Mouse (Mus musculus) heart, adult 11 months (tissue): ENCODE data around the gene Pitpna.
A peak's percentile ranks its signal among the peaks of the same experiment; 100 is the strongest.
"Not testable (repeated sequence)": the region's sequence is repeated elsewhere in the genome, so short reads cannot be mapped to it uniquely, and the experiment has no call there.

Source experiments
- DNase-seq: peaks from one replicate; pipeline ENCODE4 v3.0.0; 2022

The Pitpna gene

DNA sequence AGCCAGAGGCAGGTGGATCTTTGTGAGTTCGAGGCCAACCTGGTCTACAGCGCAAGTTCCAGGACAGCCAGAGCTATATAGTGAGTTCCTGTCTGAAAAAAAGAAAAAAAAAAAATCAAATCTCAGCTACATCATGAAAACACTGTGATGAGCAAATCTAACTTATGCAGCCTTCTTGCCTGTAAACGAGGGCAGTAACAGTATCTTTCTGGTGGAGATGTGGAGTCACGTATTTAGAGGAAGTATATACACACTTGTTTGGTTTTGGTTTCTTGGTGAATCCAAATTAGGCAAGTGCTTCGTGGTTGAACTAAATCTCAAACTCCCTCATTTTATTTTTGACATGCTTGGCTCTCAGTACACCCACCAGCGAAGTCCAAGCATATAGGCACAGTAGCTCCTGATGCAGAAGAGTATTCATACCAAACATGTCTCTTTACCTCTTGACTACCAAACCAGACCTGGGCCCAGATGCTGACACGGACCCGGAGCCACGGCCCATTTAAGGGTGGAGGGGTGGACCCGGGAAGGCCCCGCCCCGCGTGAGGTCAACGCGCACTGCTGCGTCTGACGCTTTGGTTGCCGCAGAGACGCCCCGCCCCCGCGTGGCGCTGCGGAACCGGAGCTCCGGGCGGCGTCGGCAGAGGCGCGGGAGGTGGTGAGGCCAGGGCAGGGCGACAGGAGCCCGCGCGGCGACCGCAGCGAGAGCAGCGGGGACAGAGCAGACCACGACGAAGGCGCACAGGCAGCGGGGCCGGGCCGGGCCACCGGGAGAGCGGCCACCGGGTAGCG, at the start of gene Pitpna:
TSS of gene Pitpna (plus strand) at position 605 of the 792 bp plus-strand sequence.
- peak; percentile 100 for DNase-seq

DNA sequence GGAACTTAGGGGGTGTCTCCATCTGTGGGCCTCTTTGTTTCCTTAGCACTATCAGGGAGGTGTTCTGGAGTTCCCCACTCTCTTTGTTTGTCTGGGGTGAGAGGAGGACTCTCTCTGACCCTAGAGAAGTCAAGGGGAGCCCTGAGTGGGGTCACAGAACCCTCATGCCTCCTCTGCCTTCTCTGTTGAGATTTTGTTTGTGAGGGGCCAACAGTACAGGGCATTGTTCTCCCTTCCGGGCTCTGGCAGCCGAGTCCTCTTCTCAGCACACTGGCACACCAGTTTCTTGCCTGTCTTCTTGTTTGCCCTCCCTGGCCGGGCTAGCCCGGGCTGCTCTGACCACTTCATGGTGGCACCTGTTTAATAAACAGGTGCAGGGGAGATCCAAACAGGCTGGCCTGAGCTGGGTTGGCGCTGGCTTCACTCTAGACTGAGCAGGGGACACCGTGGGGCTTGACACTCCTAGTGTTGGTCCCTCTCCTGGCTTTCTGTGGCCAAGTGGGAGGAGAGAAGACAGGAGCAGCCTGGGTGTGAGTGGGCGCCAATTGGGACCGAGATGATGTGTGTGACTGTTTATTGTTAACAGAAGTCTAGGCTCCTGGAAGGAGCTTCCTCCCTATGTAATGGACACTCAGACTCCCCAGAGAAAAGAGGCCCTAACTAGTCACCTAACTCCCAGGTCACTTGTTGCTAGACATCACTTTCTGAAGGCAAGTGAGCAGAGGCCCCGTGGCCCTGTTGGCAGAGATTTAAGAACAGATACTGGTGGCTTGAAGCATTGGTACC, 49.5 kb upstream of the Pitpna start:
- peak; percentile 91 for DNase-seq

DNA sequence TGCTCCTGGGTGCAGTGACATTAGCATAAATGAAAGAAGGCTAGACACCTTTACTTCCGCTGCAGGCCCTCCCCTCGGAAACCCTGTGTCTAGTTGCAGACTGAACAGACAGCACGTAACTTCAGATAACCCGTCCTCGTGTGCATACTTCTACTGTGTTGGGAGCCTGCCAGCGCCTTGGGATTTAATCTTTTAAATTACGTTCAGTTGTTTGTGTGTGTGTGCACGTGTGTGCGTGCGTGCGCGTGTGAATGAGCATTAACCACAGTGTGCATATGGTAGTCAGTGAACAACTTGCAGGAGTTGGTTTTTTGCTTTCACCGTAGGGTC, 49.0 kb upstream of the Pitpna start:
- peak; percentile 88 for DNase-seq

DNA sequence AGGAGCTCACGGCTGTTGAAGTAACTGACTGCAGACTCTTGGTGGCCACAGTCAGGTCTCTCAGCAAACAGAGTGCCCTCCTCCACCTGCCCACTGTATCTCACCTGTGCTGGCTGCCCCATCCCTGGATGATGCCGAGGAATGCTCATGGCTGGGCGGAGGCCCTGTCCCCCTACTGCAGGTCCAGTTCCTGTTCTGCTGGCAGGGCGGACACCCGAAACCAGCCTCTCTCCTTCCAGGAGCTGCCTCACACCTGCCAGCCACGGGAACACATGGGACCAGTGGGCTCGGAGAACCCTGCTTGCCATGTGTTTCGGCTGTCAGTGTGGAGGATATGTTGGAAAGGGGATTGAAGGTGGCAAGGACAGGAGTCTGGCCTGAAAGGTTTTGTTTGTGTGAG, 47.7 kb upstream of the Pitpna start:
- DNase-seq: peak; percentile 92

DNA sequence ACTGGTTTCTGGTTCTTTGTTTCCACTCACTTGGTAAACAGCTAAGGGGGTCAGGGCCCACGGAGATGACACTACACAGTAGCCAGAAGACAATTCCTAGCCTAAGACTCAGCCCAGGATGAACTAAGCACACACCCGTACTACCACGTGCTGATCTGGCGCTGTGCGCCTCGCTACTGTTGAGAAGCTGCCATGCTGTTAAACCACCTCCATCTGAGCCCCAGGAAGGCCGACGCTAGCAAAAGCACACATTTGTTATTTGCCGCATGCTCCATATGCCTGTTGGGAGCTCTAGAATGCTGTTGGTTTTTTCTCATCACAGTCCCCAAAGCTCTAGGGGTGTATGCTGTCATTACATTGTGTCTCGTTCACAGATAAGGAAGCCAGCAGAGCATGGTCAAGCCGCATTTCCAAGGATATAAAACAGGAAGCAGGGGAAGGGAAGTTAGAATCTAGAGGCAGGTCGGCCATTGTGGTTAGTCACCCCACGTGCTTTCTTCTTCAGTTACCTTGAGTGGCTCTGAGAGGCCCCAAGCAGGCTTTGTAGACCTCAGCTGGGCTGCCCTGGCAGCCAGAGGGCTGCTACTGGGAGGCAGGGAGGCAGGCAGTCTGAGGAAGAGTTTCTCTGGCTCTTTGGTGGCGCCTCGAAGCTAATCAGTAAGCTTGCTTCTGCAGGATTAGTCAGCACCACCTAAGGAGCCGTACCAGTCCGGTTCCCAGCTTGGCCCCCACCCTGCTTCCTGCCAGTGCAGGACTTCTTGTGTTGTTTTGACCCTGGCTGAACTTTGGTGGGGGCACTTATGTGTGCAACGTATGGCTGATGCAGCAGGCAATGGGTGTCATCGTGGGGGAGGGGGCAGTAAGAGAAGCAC, 47.0 kb upstream of the Pitpna start:
- DNase-seq: peak; percentile 92

DNA sequence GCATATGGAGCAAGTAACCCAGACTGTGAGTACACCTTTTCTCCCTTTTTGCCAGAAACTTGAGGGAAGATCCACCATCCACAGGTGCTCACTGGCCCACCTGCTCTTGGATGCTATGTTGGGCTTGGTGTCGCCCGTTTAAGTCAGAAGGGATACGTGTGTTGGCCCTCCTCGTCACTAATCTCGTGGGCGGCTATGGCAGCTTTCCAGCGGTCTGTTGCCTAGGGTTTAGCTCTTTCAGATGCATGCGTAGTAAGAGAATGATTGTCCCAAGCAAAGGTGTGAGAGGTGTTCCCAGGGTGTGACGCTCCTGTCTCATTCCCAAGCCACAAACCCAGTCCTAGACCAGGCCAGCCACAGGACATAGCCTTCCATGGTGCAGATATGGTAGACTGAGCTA, 43.2 kb upstream of the Pitpna start:
- peak; percentile 85 for DNase-seq

DNA sequence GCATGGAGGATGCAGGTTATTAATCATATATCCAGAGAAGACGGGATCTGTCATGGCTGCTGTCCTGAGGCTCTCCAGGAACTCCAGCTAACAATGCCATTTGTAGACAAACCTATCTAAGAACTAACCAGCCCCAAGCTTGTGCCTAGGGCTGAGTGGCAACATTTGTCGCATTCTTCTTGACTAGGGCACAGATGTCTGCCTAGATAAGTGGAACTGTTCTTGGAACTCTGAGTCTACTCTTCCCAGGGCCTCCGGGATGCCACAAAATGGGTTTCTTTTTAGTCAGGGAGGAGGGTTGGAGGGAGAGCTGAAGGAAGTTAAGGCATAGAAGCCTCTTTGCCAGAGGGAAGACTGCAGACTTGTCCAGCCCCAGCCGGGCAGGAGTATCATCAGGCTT, 41.8 kb upstream of the Pitpna start:
- DNase-seq: peak; percentile 74

DNA sequence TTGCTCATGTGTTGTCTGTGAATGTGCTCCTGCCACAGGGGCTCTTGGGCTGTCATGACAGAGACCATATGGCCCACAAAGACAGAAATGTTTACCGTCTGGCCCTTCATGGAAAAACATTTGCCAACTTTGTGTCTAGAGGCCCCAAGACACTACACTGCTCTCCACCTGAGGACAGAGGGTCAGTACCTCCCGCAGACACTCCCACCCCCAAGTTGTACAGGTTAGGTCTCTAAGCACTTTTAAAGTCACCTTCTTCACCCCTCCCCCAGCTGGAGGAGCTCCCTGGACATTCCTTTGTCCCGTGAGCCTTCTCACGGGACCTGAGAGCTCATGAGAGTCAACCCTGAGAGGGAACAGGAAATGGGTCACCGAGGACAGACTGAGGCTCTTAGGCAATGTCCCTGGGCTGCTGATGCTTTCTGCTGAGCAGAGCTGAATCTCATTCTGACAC, 38.2 kb upstream of the Pitpna start:
- peak; percentile 98 for DNase-seq

DNA sequence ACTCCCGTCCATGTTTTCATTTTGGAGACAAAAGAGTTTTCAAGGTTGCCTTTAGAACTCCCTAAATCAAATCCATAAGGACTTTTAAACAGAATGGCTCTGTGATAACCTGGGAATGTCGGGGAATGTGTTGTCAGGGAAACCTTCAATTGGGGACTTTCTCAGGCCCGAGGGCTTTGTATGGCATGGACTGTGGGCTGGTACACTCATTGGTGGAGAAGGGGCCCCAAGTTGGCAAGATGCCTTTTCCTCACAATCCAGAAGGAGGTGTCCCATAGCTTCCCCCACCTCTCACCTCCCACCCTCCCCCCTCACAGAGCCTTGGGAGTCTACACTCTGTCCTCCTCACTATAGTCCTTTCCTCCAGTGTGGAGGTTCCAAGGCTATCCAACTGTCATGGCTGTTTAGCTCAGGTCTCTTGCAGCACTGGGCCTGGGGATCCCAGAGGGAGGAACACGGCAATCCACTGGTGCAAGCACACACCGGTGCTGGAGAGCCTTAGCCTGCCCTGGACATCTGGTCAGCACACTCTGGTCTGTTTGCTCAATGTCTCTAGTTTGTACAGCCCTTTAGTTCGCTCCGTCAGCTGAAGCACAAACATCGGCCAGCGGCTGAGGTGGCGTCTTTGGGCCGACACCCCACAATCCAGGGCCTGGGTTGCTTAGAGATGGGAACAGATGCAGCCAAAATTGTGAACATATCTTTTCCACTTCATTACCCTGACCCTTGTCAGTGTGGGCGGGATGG, 37.5 kb upstream of the Pitpna start:
- DNase-seq: peak; percentile 99

DNA sequence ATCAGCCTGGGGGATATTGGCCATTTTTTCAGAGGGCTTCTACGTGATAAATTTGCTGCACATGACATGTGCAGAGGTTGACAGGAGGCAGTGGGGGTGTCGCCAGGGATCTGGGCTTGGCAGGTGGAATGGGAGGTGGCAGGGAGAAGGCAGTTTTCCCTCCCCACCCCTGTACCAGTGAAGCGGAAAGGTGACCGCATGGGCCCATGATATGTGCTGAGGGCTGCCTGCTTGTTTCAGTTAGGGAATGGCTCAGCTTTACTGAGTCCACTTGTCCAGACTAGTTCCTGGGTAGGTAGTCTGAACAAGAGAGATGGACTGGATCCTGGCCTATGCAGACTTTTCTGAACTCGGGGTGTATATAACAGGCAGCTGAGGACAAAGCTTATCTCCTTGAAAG, 36.6 kb upstream of the Pitpna start:
- DNase-seq: no peak

DNA sequence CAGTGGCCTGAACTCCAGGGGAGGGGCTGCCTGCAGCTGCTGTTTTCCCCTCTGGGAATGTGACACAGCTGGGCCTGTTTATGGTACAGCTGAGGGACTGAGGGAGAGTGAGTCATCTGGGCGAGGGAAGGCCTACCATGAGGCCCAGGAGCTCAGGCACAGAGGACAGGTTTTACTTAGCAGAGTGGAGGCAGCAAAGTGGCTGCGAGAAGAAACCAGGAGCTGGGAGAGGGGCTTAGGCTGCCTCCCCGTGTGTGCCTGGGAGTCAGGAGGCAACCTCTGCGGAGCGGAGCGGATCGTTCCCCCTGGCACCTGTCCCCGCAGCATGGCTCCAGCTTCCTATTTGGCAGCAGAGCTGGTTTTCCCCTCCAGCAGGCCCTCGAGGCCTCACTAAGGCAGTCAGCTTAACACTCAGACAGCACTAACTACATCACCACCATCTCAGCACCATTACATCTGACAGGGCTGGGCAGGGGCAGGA, 35.9 kb upstream of the Pitpna start:
- peak; percentile 99 for DNase-seq

DNA sequence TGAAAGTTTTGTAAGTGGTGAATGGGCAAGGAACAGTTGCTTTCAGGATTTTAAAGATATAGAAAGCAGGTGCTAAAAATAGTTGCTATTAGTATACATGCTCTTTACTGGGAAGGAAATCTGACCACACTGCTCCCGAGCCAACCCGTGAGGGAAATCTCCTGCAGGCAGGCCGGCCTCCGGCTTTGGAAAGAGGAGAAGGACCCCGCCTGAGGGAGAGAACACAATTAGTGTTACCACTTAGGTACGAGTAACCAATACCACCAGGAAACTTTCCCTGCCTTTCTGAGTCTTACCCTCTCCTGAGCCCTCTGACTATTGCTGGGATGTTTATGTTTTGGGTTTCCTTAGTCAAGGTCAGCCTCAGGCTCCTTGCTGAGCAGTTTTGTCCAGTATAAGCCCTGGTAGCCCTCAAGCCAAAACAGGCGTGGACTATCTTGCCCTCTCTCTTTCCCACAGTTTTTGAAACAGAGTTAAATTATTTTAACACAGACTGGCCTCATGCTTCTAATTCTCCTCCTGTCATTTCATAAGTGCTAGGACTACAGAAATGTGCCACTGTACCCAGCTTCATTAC, 34.9 kb upstream of the Pitpna start:
- no peak for DNase-seq

DNA sequence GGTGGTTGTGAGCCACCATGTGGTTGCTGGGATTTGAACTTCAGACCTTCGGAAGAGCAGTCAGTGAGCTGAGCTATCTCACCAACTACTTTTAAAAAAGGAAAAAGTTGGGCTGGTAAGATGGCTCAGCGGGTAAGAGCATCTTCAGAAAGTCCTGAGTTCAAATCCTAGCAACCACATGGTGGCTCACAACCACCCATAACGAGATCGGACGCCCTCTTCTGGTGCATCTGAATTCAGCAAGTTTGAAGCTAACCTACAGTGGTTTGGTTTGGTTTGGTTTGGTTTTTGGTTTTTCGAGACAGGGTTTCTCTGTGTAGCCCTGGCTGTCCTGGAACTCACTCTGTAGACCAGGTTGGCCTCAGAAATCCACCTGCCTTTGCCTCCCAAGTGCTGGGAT, 31.9 kb upstream of the Pitpna start:
- not testable (repeated sequence) for DNase-seq

DNA sequence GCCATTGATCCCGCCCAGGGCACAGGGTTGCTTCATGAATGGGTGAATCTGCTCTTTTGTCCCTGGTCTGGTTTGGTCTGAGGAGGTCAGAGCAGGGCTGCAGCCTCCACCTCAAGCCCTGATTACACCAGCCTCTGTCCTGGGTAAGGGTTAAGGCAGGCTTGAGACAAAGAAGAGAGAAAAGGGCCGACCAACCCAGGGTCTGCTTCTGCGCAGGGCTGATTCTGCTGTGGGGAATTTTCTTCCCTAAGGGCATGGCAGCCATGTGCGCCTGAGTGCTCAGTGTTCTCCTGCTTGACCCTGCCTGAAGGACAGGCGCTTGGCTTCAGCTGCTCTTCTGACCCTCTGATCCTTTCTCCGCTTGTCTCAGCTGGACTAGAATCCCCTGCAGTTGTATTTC, 30.8 kb upstream of the Pitpna start:
- no peak for DNase-seq

DNA sequence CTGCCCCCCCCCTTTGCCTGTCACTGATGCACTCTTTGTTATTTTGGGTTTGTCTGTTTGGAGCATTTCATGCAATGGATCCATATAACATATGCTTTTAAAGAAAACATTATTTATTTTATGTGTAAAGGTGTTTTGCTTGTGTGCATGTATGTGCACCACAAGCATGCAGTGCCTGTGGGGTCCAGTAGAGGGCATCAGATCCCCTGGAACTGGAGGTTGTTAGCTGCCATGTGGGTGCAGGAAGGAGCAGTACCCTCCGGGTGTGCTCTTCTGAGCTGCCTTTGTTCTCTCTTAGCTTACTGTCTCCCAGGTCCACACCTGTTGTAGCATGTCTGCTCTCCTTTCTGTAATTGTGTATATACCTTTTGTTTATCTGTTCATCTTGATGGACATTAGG, 29.8 kb upstream of the Pitpna start:
- no peak for DNase-seq

DNA sequence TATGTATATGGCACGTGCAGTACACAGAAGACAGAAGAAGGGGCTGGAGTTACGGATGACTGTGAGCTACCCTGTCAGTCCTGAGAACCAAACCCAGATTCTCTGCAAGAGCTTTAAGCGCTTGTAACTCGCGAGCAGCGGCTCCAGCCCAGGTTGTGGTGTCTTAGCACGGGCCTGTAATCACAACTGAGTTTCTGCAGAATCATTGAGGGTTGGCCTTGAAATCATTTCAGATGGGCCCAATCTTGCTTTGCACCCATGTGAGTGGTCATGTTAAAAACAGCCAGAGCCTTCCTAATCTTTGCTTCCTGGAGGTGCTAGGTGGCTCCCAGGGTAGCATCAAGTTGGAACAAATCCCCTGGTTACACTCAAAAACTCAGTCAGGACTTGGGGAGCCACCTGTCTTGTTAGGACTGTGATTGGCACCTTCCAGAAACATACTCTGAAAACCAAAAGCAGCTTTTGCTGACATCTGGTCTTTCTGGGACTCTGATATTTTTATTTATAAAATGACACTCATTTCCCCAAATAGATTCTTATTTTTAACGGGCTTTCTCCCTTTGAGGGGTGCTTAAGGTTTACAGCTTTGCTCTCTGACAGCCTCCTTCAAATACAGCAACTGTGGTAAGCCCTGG, 27.9 kb upstream of the Pitpna start:
- no peak for DNase-seq

DNA sequence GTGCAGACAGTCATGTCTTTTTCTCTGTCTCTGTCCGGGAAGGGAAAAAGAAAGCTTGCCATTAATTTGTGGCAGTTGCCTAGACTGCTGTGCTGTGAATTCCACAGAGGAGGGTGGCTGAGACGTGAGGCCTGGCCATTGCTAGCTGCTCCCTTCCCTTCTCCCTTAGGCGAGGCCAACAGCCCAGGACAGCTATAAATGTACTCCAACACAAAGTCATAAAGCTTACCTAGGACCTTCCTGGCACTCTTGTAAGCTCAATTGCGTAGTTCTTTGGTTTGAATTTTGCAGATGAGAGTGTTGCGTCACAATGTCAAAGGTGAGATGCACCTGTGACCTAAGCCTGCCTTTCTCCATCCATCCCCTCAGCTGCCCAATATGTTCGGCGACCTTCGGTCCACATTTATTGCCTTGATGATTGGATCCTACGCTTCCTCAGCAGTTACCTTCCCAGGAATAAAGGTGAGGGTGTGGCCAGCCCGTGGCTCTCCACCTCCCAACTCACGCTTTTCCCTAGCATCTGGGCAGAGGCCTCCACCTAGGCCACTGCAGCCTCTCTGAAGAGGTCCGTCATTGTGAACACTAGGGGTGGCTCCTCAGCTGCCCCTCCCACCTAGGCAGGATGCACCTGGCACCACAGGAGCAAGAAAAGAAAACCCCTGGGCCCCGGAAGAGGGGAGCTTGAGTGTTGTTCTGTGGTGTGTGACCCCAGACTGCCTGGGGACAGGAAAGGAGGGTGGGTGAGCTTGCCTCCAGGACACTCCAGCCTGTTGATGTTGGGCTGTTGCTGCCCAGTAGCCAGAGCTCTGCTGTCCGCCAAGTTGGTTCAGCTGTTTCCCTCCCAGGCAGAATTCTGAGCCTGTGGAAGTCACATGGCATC, 27.1 kb upstream of the Pitpna start:
- DNase-seq: peak; percentile 94

DNA sequence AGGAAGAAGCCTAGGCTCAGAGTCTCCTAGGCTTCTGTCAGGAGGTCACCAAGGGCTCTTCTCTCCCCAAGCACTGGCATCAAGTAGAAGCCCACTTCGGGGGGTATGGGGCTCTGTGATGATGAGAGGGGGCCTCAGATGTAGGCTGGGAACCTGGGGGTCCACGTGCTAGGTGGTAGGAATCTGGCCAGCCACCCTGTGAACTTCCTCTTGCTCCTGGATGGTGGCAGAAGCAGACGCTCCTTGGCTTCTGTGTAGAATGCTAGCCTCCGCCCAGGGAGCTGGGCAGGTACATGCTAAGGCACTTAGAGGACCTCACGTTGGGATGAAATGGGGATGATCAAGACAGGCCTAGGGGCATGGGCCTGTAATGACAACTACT, 26.5 kb upstream of the Pitpna start:
- DNase-seq: peak; percentile 91

DNA sequence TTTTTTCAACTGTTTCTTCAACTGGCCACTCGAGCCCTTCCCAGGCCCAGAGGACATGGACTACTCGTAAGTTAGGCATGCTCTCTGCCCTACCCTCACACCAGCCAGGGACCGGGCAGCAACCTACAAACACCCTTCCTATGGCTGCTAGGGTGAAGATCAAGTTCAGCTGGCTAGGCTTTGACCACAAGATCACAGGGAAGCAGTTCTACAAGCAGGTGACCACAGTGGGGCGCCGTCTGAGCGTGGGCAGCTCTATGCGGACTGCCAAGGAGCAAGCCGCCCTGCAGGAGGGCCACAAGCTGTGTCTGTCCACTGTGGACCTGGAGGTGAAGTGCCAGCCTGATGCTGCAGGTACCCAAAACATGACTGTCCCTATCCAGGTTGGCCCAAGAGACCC, 25.1 kb upstream of the Pitpna start:
- DNase-seq: peak; percentile 94

DNA sequence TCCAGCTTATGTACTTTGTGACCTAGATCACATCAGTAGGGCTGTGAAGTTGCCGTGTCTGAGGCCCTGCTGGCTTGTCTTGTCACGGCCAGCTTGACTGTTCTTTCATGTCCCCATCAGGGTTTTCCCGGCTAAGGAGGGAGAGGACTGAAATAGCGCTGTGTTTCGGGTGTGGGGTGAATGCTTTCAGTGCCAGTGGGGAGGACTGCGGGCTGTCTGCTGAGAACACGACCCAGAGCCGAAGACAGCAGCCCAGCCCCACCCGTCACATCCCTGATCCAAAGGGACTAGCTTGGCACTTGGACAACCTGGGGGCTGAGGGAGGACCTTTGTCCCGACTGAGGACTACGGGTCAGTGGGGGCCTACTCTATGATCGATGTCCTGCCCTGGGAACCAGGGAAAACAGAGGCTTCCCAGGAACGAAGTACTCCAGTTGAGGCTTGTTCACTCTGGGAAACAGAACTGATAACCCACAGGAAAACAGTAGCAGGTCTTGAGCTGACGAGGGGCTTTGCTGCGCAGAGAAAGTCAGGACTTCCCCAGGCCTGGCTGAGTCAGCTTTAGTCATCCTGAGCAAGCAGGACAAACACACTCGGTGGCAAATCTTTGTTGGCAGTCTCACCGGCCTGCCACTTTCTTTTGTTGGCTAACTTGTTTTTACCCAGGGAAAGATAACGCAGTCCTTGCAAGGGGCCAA, 23.9 kb upstream of the Pitpna start:
- DNase-seq: peak; percentile 97
